Mouse (Mus musculus): ENCODE results near the gene Zfand2b. TPM values are rescaled to one million over a fixed set of nuclear protein-coding genes. Genes with fewer than 3 reads are reported as not detected.

The Zfand2b gene
- total and polyA plus RNA-seq, 3 experiments = 15.7 to 40.7 (median 19.5) TPM

- Histone ChIP-seq H3K4me3 (replicated peaks in 1 of 3; ENCODE audit: low read depth in 2 of 3, low read length in 2 of 3, poor library complexity in 1 of 3) (no peak overlapping the region), H3K9me3 (replicated peaks; ENCODE audit: low read length) (no peaks in the 10 kb centered on the region), H3K27ac (ENCODE audit: insufficient read depth, low read depth) (no peak overlapping the region), H3K9ac (ENCODE audit: insufficient read depth, low read depth) (no peak overlapping the region), H3K4me1 (ENCODE audit: control insufficient read depth in 1 of 2, insufficient read depth in 2 of 2) (peaks cover 9 to 16% of the 10 kb centered on the region in 2 experiments), H3K36me3 (replicated peaks in 1 of 2; ENCODE audit: control insufficient read depth in 1 of 2, insufficient read depth in 1 of 2, low read length in 1 of 2) (no peaks in the 10 kb centered on the region), H3K27me3 (replicated peaks) (no peaks in the 10 kb centered on the region), H3K79me2 (replicated peaks; ENCODE audit: control insufficient read depth, extremely low read depth, insufficient read depth, poor library complexity, severe bottlenecking) (no peaks in the 10 kb centered on the region), H3K4me2 (ENCODE audit: insufficient read depth, low read depth, poor library complexity, severe bottlenecking) (no peak overlapping the region)
- TF ChIP-seq SMC3 (IDR thresholded peaks at IDR 0.05; ENCODE audit: low read depth, low read length) = peak; percentile 48
- peak; percentile 34 to 71; a peak in 3 of 4 replicates for TF ChIP-seq CTCF (conservative IDR thresholded peaks at IDR 0.05 in 1 of 2, IDR thresholded peaks at IDR 0.05 in 1 of 2; ENCODE audit: low read depth in 2 of 2, low read length in 2 of 2)
- 0 out of 2 replicates have a peak, but pooled peaks have one; percentile 28 for TF ChIP-seq MYC (IDR thresholded peaks at IDR 0.05; ENCODE audit: low read depth, low read length)
- no peak for TF ChIP-seq IRF4 (IDR thresholded peaks at IDR 0.05; ENCODE audit: low read depth, low read length)
- peak; percentile 74 for TF ChIP-seq RAD21 (IDR thresholded peaks at IDR 0.05; ENCODE audit: low read depth, low read length)
- no peak for DNase-seq (ENCODE audit: extremely low read depth)
- dilution Hi-C loops (cut with MboI; ENCODE audit: extremely low pct_ligation_motif_present, extremely low pct_unique_long_range_greater_than_20kb, low sequenced_read_pairs) (no loop called here), in situ Hi-C loops (cut with MboI; ENCODE audit: low pct_ligation_motif_present, low pct_unique_long_range_greater_than_20kb, low sequenced_read_pairs) (no loop called here)
Observed at GRCm38 (mm10) chr1:75122211-75122610, 46.2 kb upstream of the Zfand2b start.

GRCm38 (mm10) chr1:75124346-75125321, 43.8 kb upstream of the Zfand2b start, which contains the start of gene Nhej1:
Gene Nhej1, minus strand, starts transcription at chr1:75125200.
- Histone ChIP-seq H3K36me3 (replicated peaks in 1 of 2; ENCODE audit: control insufficient read depth in 1 of 2, insufficient read depth in 1 of 2, low read length in 1 of 2) (no peaks in the 10 kb centered on the region), H3K79me2 (replicated peaks; ENCODE audit: control insufficient read depth, extremely low read depth, insufficient read depth, poor library complexity, severe bottlenecking) (no peaks in the 10 kb centered on the region), H3K4me3 (replicated peaks in 1 of 3; ENCODE audit: low read depth in 2 of 3, low read length in 2 of 3, poor library complexity in 1 of 3) (peak within 1 kb of the TSS; percentile 51 to 64 (median 61)), H3K9ac (ENCODE audit: insufficient read depth, low read depth) (peak within 1 kb of the TSS; percentile 66), H3K27ac (ENCODE audit: insufficient read depth, low read depth) (peak within 1 kb of the TSS; percentile 88), H3K27me3 (replicated peaks) (no peaks in the 10 kb centered on the region), H3K9me3 (replicated peaks; ENCODE audit: low read length) (no peaks in the 10 kb centered on the region), H3K4me2 (ENCODE audit: insufficient read depth, low read depth, poor library complexity, severe bottlenecking) (peak within 1 kb of the TSS; percentile 86), H3K4me1 (ENCODE audit: control insufficient read depth in 1 of 2, insufficient read depth in 2 of 2) (peaks cover 9 to 16% of the 10 kb centered on the region in 2 experiments)
- dilution Hi-C loops (cut with MboI; ENCODE audit: extremely low pct_ligation_motif_present, extremely low pct_unique_long_range_greater_than_20kb, low sequenced_read_pairs) = no loop called here
- in situ Hi-C loops (cut with MboI; ENCODE audit: low pct_ligation_motif_present, low pct_unique_long_range_greater_than_20kb, low sequenced_read_pairs) = no loop called here
- peak; percentile 96 for DNase-seq (ENCODE audit: extremely low read depth)
- TF ChIP-seq KAT2A (IDR thresholded peaks at IDR 0.05; ENCODE audit: insufficient replicate concordance, low read length) = peak; percentile 72; the same call in 1 of the 2 replicates
- peak; percentile 94 for TF ChIP-seq NRF1 (IDR thresholded peaks at IDR 0.05; ENCODE audit: low read depth, low read length)
- TF ChIP-seq CHD1 (IDR thresholded peaks at IDR 0.05; ENCODE audit: low read depth, low read length) = no peak
- TF ChIP-seq MXI1 (IDR thresholded peaks at IDR 0.05; ENCODE audit: low read depth, low read length) = peak; percentile 76
- TF ChIP-seq EP300 (IDR thresholded peaks at IDR 0.05; ENCODE audit: low read length) = no peak
- TF ChIP-seq NELFE (IDR thresholded peaks at IDR 0.05; ENCODE audit: low read depth, low read length) = no peak; the same call in 1 of the 2 replicates
- TF ChIP-seq ZC3H11A (IDR thresholded peaks at IDR 0.05; ENCODE audit: low read depth, low read length) = 0 out of 2 replicates have a peak, but pooled peaks have one; percentile 29
- TF ChIP-seq JUN (IDR thresholded peaks at IDR 0.05; ENCODE audit: insufficient read depth, low read depth, low read length) = no peak
- TF ChIP-seq USF2 (conservative IDR thresholded peaks at IDR 0.05; ENCODE audit: low read depth, low read length) = no peak
- no peak for TF ChIP-seq E2F4 (IDR thresholded peaks at IDR 0.05; ENCODE audit: insufficient replicate concordance, low read depth, low read length)
- no peak for TF ChIP-seq CHD2 (IDR thresholded peaks at IDR 0.05; ENCODE audit: low read length)
- TF ChIP-seq UBTF (IDR thresholded peaks at IDR 0.05; ENCODE audit: low read depth, low read length) = no peak
- TF ChIP-seq BHLHE40 (IDR thresholded peaks at IDR 0.05; ENCODE audit: low read depth, low read length) = peak; percentile 37
- no peak; the same call in 1 of the 2 replicates for TF ChIP-seq ZMIZ1 (IDR thresholded peaks at IDR 0.05; ENCODE audit: low read depth, low read length)
- peak; percentile 36; the same call in 1 of the 2 replicates for TF ChIP-seq ETS1 (conservative IDR thresholded peaks at IDR 0.05; ENCODE audit: low read depth, low read length)
- TF ChIP-seq MAX (IDR thresholded peaks at IDR 0.05; ENCODE audit: low read length) = peak; percentile 81
- TF ChIP-seq ELF1 (IDR thresholded peaks at IDR 0.05; ENCODE audit: low read depth, low read length) = peak; percentile 54; the same call in 1 of the 2 replicates
- TF ChIP-seq SMC3 (IDR thresholded peaks at IDR 0.05; ENCODE audit: low read depth, low read length) = peak; percentile 76
- TF ChIP-seq MEF2A (IDR thresholded peaks at IDR 0.05; ENCODE audit: borderline replicate concordance, low read depth, low read length) = peak; percentile 28; the same call in 1 of the 2 replicates
- 0 out of 2 replicates have a peak, but pooled peaks have one; percentile 13 for TF ChIP-seq TBP (conservative IDR thresholded peaks at IDR 0.05; ENCODE audit: low read depth, low read length)
- no peak for TF ChIP-seq RCOR1 (conservative IDR thresholded peaks at IDR 0.05; ENCODE audit: low read depth, low read length)
- TF ChIP-seq MAFK (IDR thresholded peaks at IDR 0.05; ENCODE audit: insufficient replicate concordance, low read length) = no peak
- no peak for TF ChIP-seq PAX5 (IDR thresholded peaks at IDR 0.05; ENCODE audit: low read length)
- peak; percentile 86 to 94 for TF ChIP-seq CTCF (conservative IDR thresholded peaks at IDR 0.05 in 1 of 2, IDR thresholded peaks at IDR 0.05 in 1 of 2; ENCODE audit: low read depth in 2 of 2, low read length in 2 of 2)
- no peak for TF ChIP-seq GABPA (IDR thresholded peaks at IDR 0.05; ENCODE audit: insufficient replicate concordance, low read depth, low read length)
- TF ChIP-seq POLR2A (IDR thresholded peaks at IDR 0.05; ENCODE audit: low read depth, low read length) = peak; percentile 79
- peak; percentile 91 for TF ChIP-seq RAD21 (IDR thresholded peaks at IDR 0.05; ENCODE audit: low read depth, low read length)
